Mouse (Mus musculus) c-Kit-positive CD71-negative TER-119-negative erythroid progenitor cells, embryonic 14.5 days (primary cell): Measurements from ENCODE around the gene Mfng.

Source experiments
- DNase-seq: peaks from one replicate; pipeline ENCODE4 v3.0.0-alpha.2; 2013; ENCODE audit warnings: low read depth

Gene Mfng

GRCm38 (mm10) chr15:78755966-78756725 lies 17.1 kb downstream of the Mfng start:
- DNase-seq = no peak

GRCm38 (mm10) chr15:78755226-78755625 lies 18.0 kb downstream of the Mfng start:
- no peak for DNase-seq

- no peak for DNase-seq
Measured at GRCm38 (mm10) chr15:78754144-78754543, 19.1 kb downstream of the Mfng start.

- no peak for DNase-seq
Measured at GRCm38 (mm10) chr15:78752991-78753390, 20.3 kb downstream of the Mfng start.

GRCm38 (mm10) chr15:78750608-78751350 lies 22.5 kb downstream of the Mfng start:
- no peak for DNase-seq

GRCm38 (mm10) chr15:78749855-78750254 lies 23.4 kb downstream of the Mfng start:
- DNase-seq = no peak

- DNase-seq = peak; percentile 49
Measured at GRCm38 (mm10) chr15:78744206-78744605, 29.1 kb downstream of the Mfng start.

- no peak for DNase-seq
Measured at GRCm38 (mm10) chr15:78742831-78743230, 30.4 kb downstream of the Mfng start.

GRCm38 (mm10) chr15:78740662-78741061 lies 32.6 kb downstream of the Mfng start:
- DNase-seq = no peak

GRCm38 (mm10) chr15:78737146-78737545 lies 36.1 kb downstream of the Mfng start:
- no peak for DNase-seq

GRCm38 (mm10) chr15:78736681-78737100 lies 36.6 kb downstream of the Mfng start:
- DNase-seq = no peak

GRCm38 (mm10) chr15:78736181-78736579 lies 37.1 kb downstream of the Mfng start:
- DNase-seq = no peak

GRCm38 (mm10) chr15:78735431-78736180 lies 37.7 kb downstream of the Mfng start:
- DNase-seq = no peak

- DNase-seq = no peak
Measured at GRCm38 (mm10) chr15:78731830-78732229, 41.4 kb downstream of the Mfng start.

GRCm38 (mm10) chr15:78730315-78731049 lies 42.8 kb downstream of the Mfng start:
- no peak for DNase-seq

GRCm38 (mm10) chr15:78726697-78727096 lies 46.6 kb downstream of the Mfng start:
- no peak for DNase-seq

GRCm38 (mm10) chr15:78720532-78720931 lies 52.7 kb downstream of the Mfng start:
- DNase-seq = peak; percentile 36

GRCm38 (mm10) chr15:78720094-78720493 lies 53.2 kb downstream of the Mfng start:
- DNase-seq = peak; percentile 39

- no peak for DNase-seq
Measured at GRCm38 (mm10) chr15:78719416-78719815, 53.9 kb downstream of the Mfng start.

GRCm38 (mm10) chr15:78718290-78719250 lies 54.7 kb downstream of the Mfng start, which contains the start of gene Elfn2:
Gene Elfn2 (minus strand): TSS chr15:78718771.
- DNase-seq = no peak

GRCm38 (mm10) chr15:78716936-78717335 lies 56.3 kb downstream of the Mfng start:
- no peak for DNase-seq
